Mouse (Mus musculus) E14TG2a.4 (cell line): ENCODE results near the gene Ksr1.

Source experiments
- H3K27me3 ChIP-seq: 2 replicates; pipeline ENCODE4 v1.6.1; 2014; ENCODE audit warnings: low read length, control low read depth; ENCODE audit not compliant: insufficient read depth
- H3K36me3 ChIP-seq: 2 replicates; pipeline ENCODE4 v1.6.1; 2014; ENCODE audit warnings: low read length, control low read depth; ENCODE audit not compliant: insufficient read depth
- H3K4me1 ChIP-seq: replicated peaks from 2 replicates; pipeline ENCODE4 v1.6.1; 2014; ENCODE audit warnings: low read depth, low read length, control low read depth
- H3K4me3 ChIP-seq: replicated peaks from 2 replicates; pipeline ENCODE4 v1.5.1; 2014; ENCODE audit warnings: mild to moderate bottlenecking, low read length
- H3K9me3 ChIP-seq: 2 replicates; pipeline ENCODE4 v1.6.1; 2014; ENCODE audit warnings: low read length, control low read depth
- CTCF ChIP-seq: conservative IDR thresholded peaks from 2 replicates; pipeline ENCODE4 v1.5.1; 2014; ENCODE audit warnings: low read length
- NANOG ChIP-seq: IDR thresholded peaks from 2 replicates; pipeline ENCODE4 v1.6.1; 2014; ENCODE audit warnings: borderline replicate concordance, low read length, mixed read lengths
- POU5F1 ChIP-seq: IDR thresholded peaks from 2 replicates; pipeline ENCODE4 v1.6.1; 2014; ENCODE audit warnings: low read length, borderline replicate concordance

The Ksr1 gene

GRCm38 (mm10) chr11:78967371-78967770 is 178.8 kb downstream of the Ksr1 start:
- Histone ChIP-seq H3K4me1 (peaks cover 40% of the 10 kb centered on the region), H3K4me3 (no peak overlapping the region), H3K36me3 (no peaks in the 10 kb centered on the region), H3K27me3 (no peaks in the 10 kb centered on the region), H3K9me3 (no peaks in the 10 kb centered on the region)
- peak; percentile 81 for TF ChIP-seq CTCF
- no peak for TF ChIP-seq POU5F1
- no peak for TF ChIP-seq NANOG
